Mouse (Mus musculus) liver, embryonic 14.5 days (tissue): ENCODE results near the gene Mtmr2. TPM values are rescaled to one million over a fixed set of nuclear protein-coding genes. Genes with fewer than 3 reads are reported as not detected.

ENCODE experiments used
- ATAC-seq: fragments of 200-750 bp; cut with Nextera tagmentation; 2 replicates; pipeline ENCODE4 v1.8.0; 2017; ENCODE audit warnings: moderate number of reproducible peaks, mild to moderate bottlenecking, moderate library complexity; ENCODE audit not compliant: insufficient read depth
- DNase-seq, 3 experiments: peaks; one replicate each; pipeline ENCODE4 v3.0.0-alpha.2; 2012 to 2013; ENCODE audit warnings: low read depth in 3 of 3, low spot score in 3 of 3
- H3K27ac ChIP-seq: fragments of 300-500 bp; sonication (generic); 2 replicates; pipeline ENCODE4 v1.5.1; 2014; ENCODE audit warnings: moderate library complexity, mild to moderate bottlenecking, control low read depth, inconsistent platforms
- H3K27me3 ChIP-seq: fragments of 300-500 bp; sonication (generic); 2 replicates; pipeline ENCODE4 v1.6.1; 2014; ENCODE audit warnings: mild to moderate bottlenecking, low read length, moderate library complexity; ENCODE audit not compliant: control insufficient read depth, insufficient read depth
- H3K36me3 ChIP-seq: fragments of 300-500 bp; sonication (generic); replicated peaks from 2 replicates; pipeline ENCODE4 v1.6.1; 2014; ENCODE audit warnings: low read depth; ENCODE audit not compliant: control insufficient read depth, insufficient read depth
- H3K4me1 ChIP-seq, 2 experiments: fragments of 200-500 bp in 1 of 2; fragments of 300-500 bp in 1 of 2; sonication (generic) in 1 of 2; replicated peaks; 2 replicates each; pipeline ENCODE4 v1.6.1; 2012 to 2014; ENCODE audit warnings: antibody characterized with exemption in 1 of 2, inconsistent platforms in 1 of 2, low read length in 1 of 2; ENCODE audit not compliant: control insufficient read depth in 2 of 2, insufficient read depth in 2 of 2
- H3K4me2 ChIP-seq: fragments of 300-500 bp; sonication (generic); 2 replicates; pipeline ENCODE4 v1.6.1; 2014; ENCODE audit warnings: low read depth, mild to moderate bottlenecking, control low read depth, moderate library complexity
- H3K4me3 ChIP-seq, 2 experiments: fragments of 200-500 bp in 1 of 2; fragments of 300-500 bp in 1 of 2; sonication (generic) in 1 of 2; 2 replicates each; pipeline ENCODE4 v1.5.1; 2012 to 2014; ENCODE audit warnings: low read depth in 2 of 2, low read length in 2 of 2, mild to moderate bottlenecking in 2 of 2, control low read depth in 1 of 2, inconsistent platforms in 1 of 2, moderate library complexity in 1 of 2; ENCODE audit not compliant: insufficient read depth in 1 of 2
- H3K9ac ChIP-seq: fragments of 300-500 bp; sonication (generic); replicated peaks from 2 replicates; pipeline ENCODE4 v1.6.1; 2014; ENCODE audit warnings: mild to moderate bottlenecking, control low read depth, moderate library complexity
- H3K9me3 ChIP-seq: fragments of 300-500 bp; sonication (generic); 2 replicates; pipeline ENCODE4 v1.6.1; 2016; ENCODE audit warnings: low read length, mixed read lengths; ENCODE audit not compliant: control insufficient read depth
- CTCF ChIP-seq: IDR thresholded peaks from 2 replicates; pipeline ENCODE4 v1.5.1; 2016; ENCODE audit warnings: antibody characterized with exemption, low read depth, control low read depth
- EP300 ChIP-seq: IDR thresholded peaks from 2 replicates; pipeline ENCODE4 v1.6.1; 2016; ENCODE audit warnings: antibody characterized with exemption, low read depth
- WGBS: fragments of 180-500 bp; shearing (Covaris S2); extraction: QIAGEN DNeasy Blood & Tissue Kit; methylation state at CpG from one replicate; pipeline ENCODE4 v1.1.7; 2014; ENCODE audit not compliant: insufficient replicate concordance; 5-methylcytosine and 5-hydroxymethylcytosine counted together
- polyA plus RNA-seq, 2 experiments: library from polyadenylated mRNA; depleted of rRNA in 1 of 2; stranded (reverse) in 1 of 2; unstranded in 1 of 2; fragments of >200 nt; fragmentation: Nextera tagmentation in 1 of 2; extraction: Ambion mirVana in 1 of 2; gene quantifications; 2 replicates each; pipeline versions ENCODE4 v1.2.1 to v1.2.3; 2012 to 2014

Gene Mtmr2
- polyA plus RNA-seq (2012; rRNA removed) (5.5 and 5.9 TPM in 2 replicates), polyA plus RNA-seq (2014; fragmentation: Nextera tagmentation; extraction: Ambion mirVana) (18.1 and 18.6 TPM in 2 replicates)

- Histone ChIP-seq H3K27ac (peak within 1 kb of the TSS; percentile 82), H3K9me3 (no peaks in the 10 kb centered on the region), H3K27me3 (no peaks in the 10 kb centered on the region), H3K4me1 (peaks cover 6 to 7% of the 10 kb centered on the region in 2 experiments), H3K9ac (peak within 1 kb of the TSS; percentile 96), H3K4me2 (peak within 1 kb of the TSS; percentile 79), H3K36me3 (no peaks in the 10 kb centered on the region), H3K4me3 (peak within 1 kb of the TSS; percentile 81 to 97)
- DNase-seq, result peak in 2 of 3 experiments; percentile 14 to 23
- WGBS, result 11% methylated on average over 2 of the region's 2 CpGs
- no peak for ATAC-seq
- TF ChIP-seq CTCF, result no peak
- peak; percentile 34; the same call in 1 of the 2 replicates for TF ChIP-seq EP300
These were observed at the start of gene Mtmr2 for GRCm38 (mm10) chr9:13748404-13748797. Mtmr2 (plus strand) TSS chr9:13748410.

DNA sequence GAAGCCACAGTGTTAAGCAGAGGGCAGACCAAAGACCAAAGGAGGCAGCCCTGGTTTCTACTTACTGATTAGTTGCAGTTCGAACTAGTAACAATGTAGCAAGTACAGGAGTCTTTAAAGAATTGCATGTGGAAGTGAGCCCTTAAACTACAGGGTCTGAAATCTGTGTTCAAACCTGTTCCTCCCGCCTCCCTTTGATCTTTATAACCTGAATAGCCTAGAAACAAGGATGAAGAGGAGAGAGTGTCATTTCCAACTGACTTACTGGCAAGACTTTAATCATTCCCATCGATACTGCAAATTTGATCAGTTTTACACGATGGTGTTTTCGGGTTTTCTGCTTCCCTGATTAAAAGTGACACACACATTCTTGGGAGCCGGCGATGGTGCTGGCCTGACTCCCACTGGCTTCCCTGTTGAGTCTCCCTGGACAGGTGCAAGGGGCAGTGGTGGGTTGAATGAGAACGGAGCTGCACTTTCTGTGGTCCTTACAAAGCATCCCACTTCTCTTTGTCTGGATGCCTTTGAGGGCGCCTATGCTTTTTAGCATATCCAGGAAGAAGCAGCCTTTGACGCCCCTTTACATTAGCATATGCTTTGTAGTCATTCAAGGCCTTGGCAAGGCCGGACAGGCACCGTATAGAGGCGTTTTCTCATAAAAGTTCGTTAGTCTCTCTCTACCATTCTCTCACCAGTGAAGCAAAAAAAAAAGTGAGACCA lies 49.0 kb upstream of the Mtmr2 start:
- no peak overlapping the region for H3K4me2 ChIP-seq
- no peaks in the 10 kb centered on the region for H3K9me3 ChIP-seq
- 52% methylated on average over 14 of the region's 14 CpGs for WGBS
- TF ChIP-seq CTCF (no peak), EP300 (no peak)
- no peak for DNase-seq
- H3K4me1 ChIP-seq, result no peaks in the 10 kb centered on the region
- no peak for ATAC-seq
- no peak overlapping the region for H3K4me3 ChIP-seq
- no peak overlapping the region for H3K9ac ChIP-seq
- H3K27ac ChIP-seq, result no peak overlapping the region
- H3K27me3 ChIP-seq, result no peaks in the 10 kb centered on the region
- no peaks in the 10 kb centered on the region for H3K36me3 ChIP-seq

GRCm38 (mm10) chr9:13699781-13700116 lies 48.5 kb upstream of the Mtmr2 start:
- Histone ChIP-seq H3K9me3 (no peaks in the 10 kb centered on the region), H3K9ac (no peak overlapping the region), H3K4me3 (no peak overlapping the region), H3K27me3 (no peaks in the 10 kb centered on the region), H3K36me3 (no peaks in the 10 kb centered on the region), H3K4me1 (no peaks in the 10 kb centered on the region), H3K4me2 (no peak overlapping the region), H3K27ac (no peak overlapping the region)
- TF ChIP-seq CTCF (no peak), EP300 (no peak)
- WGBS, result 56% methylated on average over 5 of the region's 5 CpGs
- ATAC-seq (no peak), DNase-seq (no peak)

GRCm38 (mm10) chr9:13701773-13702172 lies 46.4 kb upstream of the Mtmr2 start:
- Histone ChIP-seq H3K9ac (no peak overlapping the region), H3K27me3 (no peaks in the 10 kb centered on the region), H3K9me3 (no peaks in the 10 kb centered on the region), H3K4me1 (no peaks in the 10 kb centered on the region), H3K4me2 (no peak overlapping the region), H3K27ac (no peak overlapping the region), H3K4me3 (no peak overlapping the region), H3K36me3 (no peaks in the 10 kb centered on the region)
- no peak for TF ChIP-seq EP300
- no peak for TF ChIP-seq CTCF
- no peak for DNase-seq
- 75% methylated on average over 12 of the region's 12 CpGs for WGBS
- no peak for ATAC-seq

GRCm38 (mm10) chr9:13703100-13703499 lies 45.1 kb upstream of the Mtmr2 start:
- no peak overlapping the region for H3K27ac ChIP-seq
- no peak overlapping the region for H3K4me2 ChIP-seq
- DNase-seq (no peak), ATAC-seq (no peak)
- H3K9me3 ChIP-seq, result no peaks in the 10 kb centered on the region
- H3K9ac ChIP-seq, result no peak overlapping the region
- H3K36me3 ChIP-seq, result no peaks in the 10 kb centered on the region
- WGBS, result 62% methylated on average over 2 of the region's 2 CpGs
- H3K4me1 ChIP-seq, result no peaks in the 10 kb centered on the region
- H3K4me3 ChIP-seq, result no peak overlapping the region
- TF ChIP-seq CTCF (no peak), EP300 (no peak)
- no peaks in the 10 kb centered on the region for H3K27me3 ChIP-seq
